Mouse (Mus musculus): ENCODE results near the gene Idua.

GRCm38 (mm10) chr5:108626050-108626660, 34.0 kb upstream of the Idua start:
- TF ChIP-seq CTCF (conservative IDR thresholded peaks at IDR 0.05; ENCODE audit: insufficient read depth, insufficient read length, low read depth, low read length), result no peak
- TF ChIP-seq POLR2A (IDR thresholded peaks at IDR 0.05; ENCODE audit: low read depth, low read length), result no peak
